Mouse (Mus musculus) brain, embryonic 14.5 days (tissue): ENCODE measurements around the gene Pgm1. TPM values are rescaled to one million over a fixed set of nuclear protein-coding genes. Genes with fewer than 3 reads are reported as not detected.

ENCODE experiments used
- DNase-seq: peaks from one replicate; pipeline ENCODE4 v3.0.0-alpha.2; 2011; ENCODE audit warnings: low read depth
- CTCF ChIP-seq: fragments of 200-500 bp; IDR thresholded peaks from 2 replicates; pipeline ENCODE4 v1.5.1; 2012; ENCODE audit warnings: inconsistent platforms, mild to moderate bottlenecking, moderate library complexity, borderline replicate concordance; ENCODE audit not compliant: insufficient read depth, insufficient read length; ENCODE audit errors: extremely low read depth
- POLR2A ChIP-seq: fragments of 200-500 bp; IDR thresholded peaks from 2 replicates; pipeline ENCODE4 v1.6.1; 2012; ENCODE audit warnings: mild to moderate bottlenecking, inconsistent platforms, borderline replicate concordance; ENCODE audit not compliant: poor library complexity, insufficient read depth, insufficient read length, severe bottlenecking; ENCODE audit errors: extremely low read depth
- polyA plus RNA-seq: library from polyadenylated mRNA; depleted of rRNA; stranded (reverse); fragments of >200 nt; gene quantifications from 2 replicates; pipeline ENCODE4 v1.2.3, GENCODE M21; 2012; rRNA removed

Pgm1 gene
- polyA plus RNA-seq, 1 experiment = 45.8 TPM

- TF ChIP-seq CTCF (no peak), POLR2A (no peak)
- no peak for DNase-seq
Measured at GRCm38 (mm10) chr4:100034971-100035370, 105.8 kb downstream of the Pgm1 start.

- DNase-seq = peak; percentile 35
- TF ChIP-seq CTCF (no peak), POLR2A (no peak)
Measured at GRCm38 (mm10) chr4:100035919-100036554, 106.8 kb downstream of the Pgm1 start.

Other genes with a start within 250 kb of the Pgm1 start
- 11.8 and 13.1 TPM in 2 replicates for gene Alg6, start 213.8 kb upstream of the Pgm1 start, polyA plus RNA-seq
- gene Efcab7, start 100.2 kb upstream of the Pgm1 start, polyA plus RNA-seq = 14.7 and 16.9 TPM in 2 replicates
- gene Itgb3bp, start 399 bp downstream of the Pgm1 start, polyA plus RNA-seq = 5.9 and 6.5 TPM in 2 replicates
- gene Ror1, start 166.4 kb downstream of the Pgm1 start, polyA plus RNA-seq = 0.83 and 1.6 TPM in 2 replicates